Mouse (Mus musculus) cerebellum, adult 2 months (tissue): ENCODE measurements at regions not wholly inside any gene's neighbourhood (a gene's known extent, or its start where the extent isn't known, plus 50 kb on each side); places are given as distances from the start of the nearest gene placed in this dataset.

Experiments
- CTCF ChIP-seq: fragments of 200-500 bp; IDR thresholded peaks from 2 replicates; pipeline ENCODE4 v1.5.1; 2011; ENCODE audit warnings: low read depth, mild to moderate bottlenecking, control low read depth, low read length, moderate library complexity, borderline replicate concordance; ENCODE audit not compliant: insufficient read depth
- POLR2A ChIP-seq: fragments of 200-500 bp; IDR thresholded peaks from 2 replicates; pipeline ENCODE4 v1.6.1; 2011; ENCODE audit warnings: low read length, control low read depth, borderline replicate concordance; ENCODE audit not compliant: insufficient read depth

- peak; percentile 9; the same call in 1 of the 2 replicates for TF ChIP-seq CTCF
- TF ChIP-seq POLR2A, result no peak
Measured at GRCm38 (mm10) chr7:73094059-73094458, 281.2 kb upstream of the Rgma start.
